Mouse (Mus musculus) forebrain, postnatal 0 days (tissue): ENCODE data around the gene B3gnt2. TPM values are rescaled to one million over a fixed set of nuclear protein-coding genes. Genes with fewer than 3 reads are reported as not detected.

Experiments used
- ATAC-seq: fragments of 200-750 bp; cut with Nextera tagmentation; 2 replicates; pipeline ENCODE4 v1.8.0; 2017; ENCODE audit warnings: mild to moderate bottlenecking, moderate library complexity
- DNase-seq: peaks from one replicate; pipeline ENCODE4 v3.0.0-alpha.2; 2015
- H3K27ac ChIP-seq: fragments of 300-500 bp; sonication (generic); 2 replicates; pipeline ENCODE4 v1.5.1; 2014; ENCODE audit warnings: low read depth, mild to moderate bottlenecking, antibody characterized with exemption, low read length, moderate library complexity, mixed read lengths
- H3K27me3 ChIP-seq: fragments of 300-500 bp; sonication (generic); 2 replicates; pipeline ENCODE4 v1.6.1; 2014; ENCODE audit warnings: mild to moderate bottlenecking, low read length, mixed read lengths; ENCODE audit not compliant: insufficient read depth
- H3K36me3 ChIP-seq: fragments of 300-500 bp; sonication (generic); 2 replicates; pipeline ENCODE4 v1.6.1; 2014; ENCODE audit warnings: mild to moderate bottlenecking, moderate library complexity; ENCODE audit not compliant: insufficient read depth
- H3K4me1 ChIP-seq: fragments of 300-500 bp; sonication (generic); 2 replicates; pipeline ENCODE4 v1.6.1; 2014; ENCODE audit warnings: antibody characterized with exemption; ENCODE audit not compliant: insufficient read depth
- H3K4me2 ChIP-seq: fragments of 300-500 bp; sonication (generic); 2 replicates; pipeline ENCODE4 v1.6.1; 2014; ENCODE audit warnings: low read depth, mild to moderate bottlenecking, moderate library complexity
- H3K4me3 ChIP-seq: fragments of 300-500 bp; sonication (generic); 2 replicates; pipeline ENCODE4 v1.5.1; 2014; ENCODE audit warnings: low read depth, low read length, mixed read lengths
- H3K9ac ChIP-seq: fragments of 300-500 bp; sonication (generic); 2 replicates; pipeline ENCODE4 v1.6.1; 2014; ENCODE audit warnings: mild to moderate bottlenecking
- H3K9me3 ChIP-seq: fragments of 300-500 bp; sonication (generic); 2 replicates; pipeline ENCODE4 v1.6.1; 2016; ENCODE audit warnings: low read length
- CTCF ChIP-seq: sonication (generic); IDR thresholded peaks from 2 replicates; pipeline ENCODE4 v1.5.1; 2016; ENCODE audit warnings: antibody characterized with exemption, control low read depth, low read depth
- WGBS: fragments of 180-500 bp; shearing (Covaris S2); extraction: QIAGEN DNeasy Blood & Tissue Kit; methylation state at CpG from one replicate; pipeline ENCODE4 v1.1.7; 2014; 5-methylcytosine and 5-hydroxymethylcytosine counted together
- polyA plus RNA-seq: library from polyadenylated mRNA; unstranded; fragments of >200 nt; fragmentation: Nextera tagmentation; extraction: Ambion mirVana; gene quantifications from 2 replicates; pipeline ENCODE4 v1.2.1, GENCODE M21; 2015
- total RNA-seq: library from RNA; depleted of rRNA; stranded (reverse); fragments of >200 nt; gene quantifications from 2 replicates; pipeline ENCODE4 v1.2.3, GENCODE M21; 2014

B3gnt2 gene
- total and polyA plus RNA-seq, 2 experiments from 2014 or later: 3.0 to 6.7 TPM

GRCm38 (mm10) chr11:22871628-22872306 is 11.0 kb upstream of the B3gnt2 start:
- Histone ChIP-seq H3K9me3 (no peaks in the 10 kb centered on the region), H3K27ac (no peak overlapping the region), H3K36me3 (no peaks in the 10 kb centered on the region), H3K4me2 (no peak overlapping the region; the same call in 1 of the 2 replicates), H3K9ac (no peak overlapping the region), H3K27me3 (no peaks in the 10 kb centered on the region), H3K4me3 (no peak overlapping the region), H3K4me1 (peaks cover 7% of the 10 kb centered on the region; the same call in 1 of the 2 replicates)
- 53% methylated on average over 7 of the region's 7 CpGs for WGBS
- TF ChIP-seq CTCF: no peak
- no peak for DNase-seq
- no peak for ATAC-seq

GRCm38 (mm10) chr11:22868582-22868981 is 7.8 kb upstream of the B3gnt2 start:
- H3K9ac ChIP-seq: no peak overlapping the region
- H3K4me3 ChIP-seq: no peak overlapping the region
- no peak for TF ChIP-seq CTCF
- no peak overlapping the region for H3K27ac ChIP-seq
- H3K9me3 ChIP-seq: no peaks in the 10 kb centered on the region
- no peaks in the 10 kb centered on the region for H3K27me3 ChIP-seq
- ATAC-seq (no peak), DNase-seq (no peak)
- WGBS: 85% methylated on average over 8 of the region's 8 CpGs
- peaks cover 7% of the 10 kb centered on the region; the same call in 1 of the 2 replicates for H3K4me1 ChIP-seq
- no peak overlapping the region for H3K4me2 ChIP-seq
- H3K36me3 ChIP-seq: no peaks in the 10 kb centered on the region

- no peak overlapping the region for H3K9ac ChIP-seq
- DNase-seq (no peak), ATAC-seq (no peak)
- no peak overlapping the region for H3K27ac ChIP-seq
- TF ChIP-seq CTCF: no peak
- no peaks in the 10 kb centered on the region for H3K36me3 ChIP-seq
- H3K27me3 ChIP-seq: no peaks in the 10 kb centered on the region
- no peak overlapping the region for H3K4me3 ChIP-seq
- H3K4me2 ChIP-seq: no peak overlapping the region
- peaks cover 7% of the 10 kb centered on the region; the same call in 1 of the 2 replicates for H3K4me1 ChIP-seq
- no peaks in the 10 kb centered on the region for H3K9me3 ChIP-seq
- 89% methylated on average over 5 of the region's 5 CpGs for WGBS
Observed at GRCm38 (mm10) chr11:22867691-22868090, 6.9 kb upstream of the B3gnt2 start.

GRCm38 (mm10) chr11:22865635-22866246 is 5.0 kb upstream of the B3gnt2 start:
- no peak for ATAC-seq
- Histone ChIP-seq H3K27ac (no peak overlapping the region), H3K4me2 (no peak overlapping the region), H3K36me3 (no peaks in the 10 kb centered on the region), H3K9me3 (no peaks in the 10 kb centered on the region), H3K9ac (no peak overlapping the region), H3K27me3 (peaks cover 1% of the 10 kb centered on the region; the same call in 1 of the 2 replicates), H3K4me1 (no peaks in the 10 kb centered on the region), H3K4me3 (no peak overlapping the region)
- no peak for TF ChIP-seq CTCF
- DNase-seq: no peak
- WGBS: 82% methylated on average over 7 of the region's 7 CpGs

- no peak for DNase-seq
- TF ChIP-seq CTCF: no peak
- H3K4me2 ChIP-seq: no peak overlapping the region
- H3K27me3 ChIP-seq: peaks cover 13% of the 10 kb centered on the region
- no peaks in the 10 kb centered on the region for H3K4me1 ChIP-seq
- ATAC-seq: peak; percentile 38; the same call in 1 of the 2 replicates
- no peak overlapping the region for H3K9ac ChIP-seq
- no peak overlapping the region for H3K27ac ChIP-seq
- no peaks in the 10 kb centered on the region for H3K36me3 ChIP-seq
- H3K4me3 ChIP-seq: no peak overlapping the region
- no peaks in the 10 kb centered on the region for H3K9me3 ChIP-seq
- WGBS: 31% methylated on average over 8 of the region's 8 CpGs
Observed at GRCm38 (mm10) chr11:22864305-22865060, 3.7 kb upstream of the B3gnt2 start.

GRCm38 (mm10) chr11:22863581-22863980 is 2.8 kb upstream of the B3gnt2 start:
- H3K9ac ChIP-seq: no peak overlapping the region
- ATAC-seq: no peak
- DNase-seq: no peak
- no peak overlapping the region for H3K4me2 ChIP-seq
- H3K27ac ChIP-seq: no peak overlapping the region
- H3K36me3 ChIP-seq: no peaks in the 10 kb centered on the region
- peaks cover 17% of the 10 kb centered on the region for H3K27me3 ChIP-seq
- TF ChIP-seq CTCF: no peak
- 40% methylated on average over 4 of the region's 4 CpGs for WGBS
- peaks cover 5% of the 10 kb centered on the region; the same call in 1 of the 2 replicates for H3K4me1 ChIP-seq
- H3K4me3 ChIP-seq: no peak overlapping the region
- H3K9me3 ChIP-seq: no peaks in the 10 kb centered on the region

GRCm38 (mm10) chr11:22861315-22861714 is 554 bp upstream of the B3gnt2 start:
- no peak overlapping the region for H3K4me3 ChIP-seq
- H3K9me3 ChIP-seq: no peaks in the 10 kb centered on the region
- H3K4me1 ChIP-seq: peaks cover 11% of the 10 kb centered on the region; the same call in 1 of the 2 replicates
- ATAC-seq: no peak
- H3K4me2 ChIP-seq: no peak overlapping the region
- TF ChIP-seq CTCF: no peak
- H3K36me3 ChIP-seq: no peaks in the 10 kb centered on the region
- no peak for DNase-seq
- peaks cover 34% of the 10 kb centered on the region for H3K27me3 ChIP-seq
- no peak overlapping the region for H3K27ac ChIP-seq
- H3K9ac ChIP-seq: no peak overlapping the region
- WGBS: 56% methylated on average over 4 of the region's 4 CpGs
